Mouse (Mus musculus) right cerebral cortex, adult 2 months (tissue): ENCODE measurements around the gene R3hdm4.
"Not testable (repeated sequence)": the region's sequence is repeated elsewhere in the genome, so short reads cannot be mapped to it uniquely, and the experiment has no call there.

Experiments
- DNase-seq, 2 experiments: peaks; one replicate each; pipeline ENCODE4 v3.0.0; 2021 to 2022; ENCODE audit warnings: low spot score in 2 of 2

The R3hdm4 gene

DNA sequence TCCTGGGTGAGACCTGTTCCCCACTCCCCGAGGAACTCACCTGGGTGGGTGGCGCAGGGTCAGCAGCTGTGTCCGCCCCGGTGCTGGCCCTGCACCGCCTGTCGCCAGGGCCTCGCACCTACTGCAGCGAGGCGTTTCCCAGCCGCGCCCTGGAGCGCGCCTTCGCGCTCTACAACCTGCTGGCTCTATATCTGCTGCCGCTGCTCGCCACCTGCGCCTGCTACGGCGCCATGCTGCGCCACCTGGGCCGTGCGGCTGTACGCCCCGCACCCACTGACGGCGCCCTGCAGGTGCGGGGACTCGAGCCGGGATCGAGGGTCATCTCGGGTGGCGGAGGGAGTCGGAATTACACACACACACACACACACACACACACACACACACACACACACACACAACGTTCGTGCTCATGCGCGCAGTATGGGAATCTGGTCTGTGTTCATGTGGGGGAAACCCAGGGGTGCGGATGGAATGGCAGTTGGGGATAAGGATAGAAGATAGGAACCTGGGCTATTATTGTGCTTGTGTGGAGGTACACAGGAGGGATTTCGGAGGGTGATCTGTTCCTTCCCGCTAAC lies at the start of gene R3hdm4:
TSS of gene R3hdm4 (minus strand) at position 251 of the 578 bp plus-strand sequence.
- DNase-seq: no peak

DNA sequence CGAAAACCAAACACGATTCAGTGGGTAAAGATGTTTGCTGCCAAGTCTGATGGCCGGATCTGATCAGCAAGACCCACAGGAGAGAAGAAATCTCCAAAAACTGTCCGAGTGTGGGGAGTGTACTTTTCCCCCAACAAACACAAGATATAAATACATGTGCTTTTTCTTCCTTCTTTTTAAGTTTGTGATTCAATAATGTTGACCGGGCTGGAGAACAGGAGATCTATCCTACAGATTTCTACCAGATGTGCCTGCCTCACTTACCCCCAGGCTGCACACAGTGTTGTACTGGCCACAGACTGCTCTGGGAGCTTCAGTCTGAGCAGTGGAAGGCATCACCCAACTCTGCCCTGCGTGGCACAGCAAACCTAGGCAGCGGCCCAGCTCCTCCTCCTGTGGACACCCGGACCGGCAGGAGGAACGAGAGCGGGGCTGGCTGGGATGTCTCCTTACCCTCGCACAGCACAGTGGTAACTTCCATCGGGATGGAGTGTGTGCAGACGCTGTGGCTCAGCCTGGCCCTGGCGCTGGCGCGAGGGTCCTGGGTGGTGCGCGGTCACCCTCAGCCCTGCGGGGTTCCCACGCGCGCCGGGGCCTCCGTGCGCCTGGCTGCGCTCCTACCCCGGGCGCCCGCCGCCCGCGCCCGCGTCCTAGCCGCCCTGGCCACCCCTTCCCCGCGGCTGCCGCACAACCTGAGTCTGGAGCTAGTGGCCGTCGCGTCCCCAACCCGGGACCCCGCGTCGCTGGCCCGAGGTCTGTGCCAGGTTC lies 49.6 kb upstream of the R3hdm4 start, which contains the start of gene Grin3b:
TSS of gene Grin3b (plus strand) at position 301 of the 768 bp plus-strand sequence.
- no peak for DNase-seq

DNA sequence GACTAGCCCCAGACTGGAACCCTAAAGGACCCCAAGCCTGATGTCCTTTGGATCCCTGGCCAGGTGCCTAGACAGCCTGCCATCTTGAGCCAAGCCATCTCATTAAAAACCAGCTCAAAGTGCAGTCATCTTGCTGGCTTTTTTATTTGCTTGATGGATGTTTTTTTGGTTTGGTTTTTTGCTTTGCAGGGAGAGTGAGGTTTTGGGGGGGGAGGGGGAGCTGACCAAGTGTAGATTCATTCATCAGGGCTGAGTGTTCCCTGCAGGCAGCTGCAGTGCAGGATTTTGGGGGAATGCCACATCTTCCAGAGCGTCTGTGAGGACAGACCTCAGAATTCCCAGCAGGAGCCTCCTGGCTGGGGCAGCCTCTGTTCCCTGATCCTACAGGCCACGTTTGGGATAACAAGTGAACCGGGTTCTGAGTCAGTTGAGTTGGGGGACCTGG lies 48.1 kb upstream of the R3hdm4 start:
- no peak for DNase-seq

DNA sequence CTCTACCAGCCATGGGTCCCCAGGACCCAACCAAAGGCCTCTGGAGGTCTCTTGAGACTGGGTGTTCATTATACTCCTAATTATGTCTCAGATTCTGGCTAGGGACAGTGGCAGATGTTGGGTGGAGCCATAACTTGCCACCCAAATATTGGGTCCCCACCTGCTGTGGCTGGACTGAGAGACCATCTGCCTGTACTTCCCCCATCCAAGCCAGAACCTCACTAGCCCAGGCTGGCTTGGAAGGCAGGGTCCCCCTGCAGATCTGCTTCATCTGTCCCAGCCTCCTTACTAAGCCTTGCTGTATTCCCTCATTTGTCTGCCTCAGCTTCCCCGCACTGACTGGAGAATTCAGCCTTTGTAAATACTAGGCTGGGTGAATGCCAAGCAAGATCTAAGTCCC lies 47.2 kb upstream of the R3hdm4 start:
- DNase-seq: no peak

DNA sequence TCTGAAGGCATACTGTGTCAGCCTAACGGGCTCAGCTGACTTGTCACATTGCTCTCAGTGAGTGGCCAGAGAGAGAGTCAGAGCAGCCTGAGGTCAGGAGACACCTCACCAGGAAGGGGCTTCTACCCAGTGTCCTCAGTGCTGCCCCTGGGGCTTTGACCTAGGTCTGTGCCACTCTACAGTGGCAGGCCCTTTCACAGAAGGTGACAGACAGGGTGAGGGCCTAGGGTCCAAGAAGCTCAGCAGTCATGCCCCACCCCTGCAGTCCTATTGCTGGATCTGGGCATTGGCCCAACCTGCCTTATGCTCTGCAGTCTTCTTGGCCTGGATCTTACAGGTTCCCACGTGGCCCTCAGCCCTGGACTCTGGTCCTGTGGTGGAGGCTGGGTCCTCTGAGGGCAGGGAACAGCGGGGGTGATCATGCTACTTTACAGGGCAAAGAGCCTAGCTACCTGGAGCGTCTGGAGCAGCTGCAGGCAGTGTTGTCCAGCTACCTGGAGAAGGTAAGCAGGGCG lies 45.9 kb upstream of the R3hdm4 start:
- DNase-seq: no peak

DNA sequence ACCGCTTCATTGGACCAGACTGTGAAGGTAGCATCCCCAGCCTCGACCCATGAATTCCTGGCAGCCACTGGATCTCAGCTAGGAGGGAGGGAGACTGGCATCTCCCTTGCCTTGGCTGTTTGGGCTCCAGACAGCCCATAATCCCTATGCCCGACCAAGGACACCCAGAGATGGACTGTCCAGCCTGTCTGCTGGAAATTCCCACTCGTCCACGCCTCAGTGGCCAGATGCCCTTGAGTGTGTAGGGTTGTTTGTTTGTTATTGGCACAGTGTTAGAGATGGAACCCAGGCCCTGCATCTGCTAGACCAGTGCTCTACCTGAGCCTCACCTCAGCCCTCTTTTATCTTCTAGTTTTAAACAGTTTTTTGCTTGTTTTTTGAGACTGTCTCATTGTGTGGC lies 44.3 kb upstream of the R3hdm4 start:
- no peak for DNase-seq

DNA sequence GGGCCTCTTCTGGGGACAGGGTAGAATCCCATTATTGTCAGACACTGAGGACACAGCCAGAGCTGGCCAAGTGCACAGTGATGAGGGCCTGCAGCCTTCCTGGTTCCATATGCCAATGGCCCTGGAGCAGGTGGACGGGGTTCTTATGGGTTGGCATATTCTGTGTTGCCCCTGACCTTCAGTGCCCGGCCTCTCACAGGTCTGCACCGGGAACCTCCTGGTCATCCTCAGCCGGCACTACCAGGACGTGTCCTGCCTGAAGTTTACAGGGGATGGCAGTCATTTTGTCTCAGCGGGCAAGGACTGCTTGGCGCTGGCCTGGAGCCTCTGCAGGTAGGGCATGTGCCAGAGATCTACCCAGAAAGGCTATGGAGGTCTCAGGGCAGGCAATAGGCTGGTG lies 43.7 kb upstream of the R3hdm4 start:
- no peak for DNase-seq

DNA sequence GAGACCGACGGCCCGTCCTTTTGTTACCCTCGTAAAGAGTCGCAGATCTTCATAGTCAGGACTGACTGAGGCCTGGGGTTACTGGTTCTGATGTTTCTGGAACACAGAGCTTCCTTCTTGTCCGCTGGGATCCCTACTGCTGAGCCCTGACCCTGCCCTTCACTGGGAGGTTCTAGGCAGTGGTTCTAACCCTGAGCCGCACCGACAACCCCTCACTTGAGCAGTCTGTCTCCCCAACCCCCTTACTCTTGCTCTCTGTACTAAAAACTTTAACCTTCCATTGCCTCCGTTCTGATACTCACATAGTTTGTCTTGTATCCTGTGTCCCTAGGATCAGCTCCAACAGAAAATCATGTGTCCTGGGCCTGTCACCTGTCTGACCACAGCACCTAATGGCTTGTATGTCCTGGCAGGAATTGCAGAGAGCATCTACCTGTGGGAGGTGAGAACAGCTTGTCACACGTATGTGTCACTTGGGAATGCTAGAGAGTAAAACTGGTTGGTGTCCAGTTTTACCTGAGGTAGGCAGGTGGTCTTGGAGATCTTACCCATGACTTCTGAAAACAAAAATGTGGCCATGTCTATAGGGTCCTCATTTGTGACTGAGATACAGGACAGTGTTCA lies 39.8 kb upstream of the R3hdm4 start:
- no peak for DNase-seq

DNA sequence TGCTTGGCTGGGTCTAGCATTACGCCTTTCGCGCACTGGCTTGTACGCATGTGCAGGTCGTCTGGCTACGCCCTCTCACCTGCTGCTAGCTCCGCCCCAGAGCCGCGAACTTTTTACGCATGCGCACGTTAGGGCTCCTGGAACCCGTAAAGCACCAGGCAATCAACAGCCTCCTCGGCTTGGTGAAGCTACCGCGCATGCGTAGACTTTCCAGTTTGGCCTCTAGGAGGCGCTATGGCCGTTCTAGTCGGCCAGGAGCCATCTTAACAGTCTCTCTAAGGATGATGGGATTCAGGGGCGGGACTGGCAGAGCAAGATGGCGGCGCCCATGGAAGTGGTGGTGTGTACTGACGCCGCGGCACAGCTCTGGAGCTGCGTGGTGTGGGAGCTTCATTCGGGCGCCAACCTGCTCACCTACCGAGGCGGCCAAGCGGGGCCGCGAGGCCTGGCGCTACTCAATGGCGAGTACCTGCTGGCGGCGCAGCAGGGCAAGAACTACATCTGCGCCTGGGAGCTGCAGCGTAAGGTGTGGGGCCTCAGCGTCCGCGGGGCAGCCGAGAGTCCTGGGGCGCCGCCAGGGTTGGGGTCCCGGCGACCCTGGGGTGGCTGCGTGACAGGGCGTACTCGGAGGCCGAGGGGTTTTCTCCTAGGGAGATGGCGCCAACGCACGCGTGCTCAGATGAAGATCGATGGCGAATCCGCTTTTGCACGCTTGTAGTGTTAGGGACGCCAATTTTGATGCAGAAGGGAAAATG lies 39.0 kb upstream of the R3hdm4 start, which contains the start of gene Wdr18:
TSS of gene Wdr18 (plus strand) at position 306 of the 755 bp plus-strand sequence.
- peak; percentile 100 for DNase-seq

DNA sequence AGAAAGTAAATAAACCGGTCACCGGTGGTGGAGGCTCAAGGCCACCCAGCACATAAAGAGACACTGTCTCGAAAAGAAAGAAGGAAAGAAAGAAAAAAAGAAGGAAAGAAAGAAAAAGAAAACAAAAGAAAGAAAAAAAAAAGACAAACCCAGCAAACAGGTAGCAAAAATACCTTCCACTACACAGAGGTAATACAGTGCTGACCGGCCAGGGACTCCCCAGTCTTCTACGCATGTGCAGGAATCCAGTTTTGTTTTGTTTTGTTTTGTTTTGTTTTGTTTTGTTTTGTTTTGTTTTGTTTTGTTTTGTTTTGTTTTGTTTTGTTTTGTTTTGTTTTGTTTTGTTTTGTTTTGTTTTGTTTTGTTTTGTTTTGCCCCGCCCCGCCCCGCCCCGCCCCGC lies 38.4 kb upstream of the R3hdm4 start:
- DNase-seq: not testable (repeated sequence)

DNA sequence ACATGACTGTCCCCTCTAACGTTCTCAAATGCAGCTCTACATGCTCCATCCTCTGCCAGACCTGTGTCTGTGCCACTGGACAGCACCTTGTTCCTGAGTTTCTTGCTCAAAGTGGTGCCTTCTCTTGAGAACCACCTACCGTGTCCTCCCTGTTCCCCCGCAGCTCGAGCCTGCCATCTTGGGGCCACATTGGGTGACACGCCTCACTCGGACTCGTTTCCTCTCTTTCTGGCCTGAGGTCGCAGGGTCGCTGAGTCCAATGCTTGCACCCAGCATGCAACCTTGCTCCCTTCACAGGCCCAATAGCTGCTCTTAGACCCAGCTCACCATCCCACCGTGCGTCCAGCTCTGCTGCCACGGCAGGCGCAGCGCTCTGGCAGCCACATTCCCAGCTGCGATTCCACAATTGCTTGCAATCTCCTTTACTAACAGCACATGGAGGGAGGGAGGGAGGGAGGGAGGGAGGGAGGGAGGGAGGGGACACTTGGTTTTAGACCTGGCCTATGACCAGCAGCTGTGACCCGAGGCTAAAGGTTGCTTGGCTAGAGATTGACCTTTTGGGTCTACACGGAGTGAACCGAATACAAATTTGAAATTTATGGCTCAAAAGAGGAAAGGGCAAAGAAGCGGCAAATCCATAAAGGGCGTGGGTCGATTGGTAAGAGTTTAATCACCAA lies 37.3 kb upstream of the R3hdm4 start:
- DNase-seq: peak; percentile 69 to 82

DNA sequence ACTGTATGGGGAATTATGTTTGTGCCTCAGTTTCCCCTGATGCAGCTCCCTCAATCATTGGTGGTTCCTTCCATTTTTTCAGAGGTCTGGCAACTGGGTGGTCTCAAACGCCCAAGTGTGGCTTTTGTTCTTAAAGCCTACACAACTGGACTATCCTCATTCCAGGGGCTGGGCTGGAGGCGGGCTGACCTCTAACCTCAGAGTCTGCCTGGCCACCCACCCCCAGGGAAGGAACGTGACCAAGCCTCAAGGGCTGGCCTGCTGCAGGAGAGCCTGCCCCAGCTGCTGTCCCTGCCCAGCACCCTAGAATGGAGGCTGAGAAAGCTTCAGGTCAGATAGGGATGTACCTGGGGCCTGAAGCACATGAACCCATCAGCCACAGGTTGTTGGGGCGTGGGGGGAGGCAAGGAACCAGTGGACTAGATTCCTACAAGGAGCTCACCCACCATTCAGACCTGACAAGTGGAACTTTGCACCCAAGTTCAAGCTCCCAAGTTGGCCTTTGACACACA lies 35.7 kb upstream of the R3hdm4 start:
- no peak for DNase-seq

DNA sequence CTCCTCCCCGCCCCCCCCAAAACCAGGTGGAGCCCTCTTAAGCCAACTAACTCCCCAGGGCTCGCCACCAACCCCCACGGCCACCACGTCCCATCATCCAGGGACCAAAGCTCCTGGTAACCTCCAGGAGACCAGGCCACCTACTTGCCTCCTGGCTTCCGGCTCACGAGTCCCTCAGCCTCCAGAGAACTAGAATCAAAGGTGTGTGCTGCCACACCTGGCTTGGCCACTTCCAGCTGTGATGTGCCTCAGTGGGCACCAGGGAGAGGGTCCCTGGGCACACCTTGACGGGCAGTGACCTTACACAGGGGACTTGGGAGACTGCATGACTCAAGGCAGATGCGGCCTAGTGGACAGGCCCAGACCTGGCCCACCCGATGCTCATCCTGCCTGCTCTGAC lies 34.7 kb upstream of the R3hdm4 start:
- DNase-seq: no peak

DNA sequence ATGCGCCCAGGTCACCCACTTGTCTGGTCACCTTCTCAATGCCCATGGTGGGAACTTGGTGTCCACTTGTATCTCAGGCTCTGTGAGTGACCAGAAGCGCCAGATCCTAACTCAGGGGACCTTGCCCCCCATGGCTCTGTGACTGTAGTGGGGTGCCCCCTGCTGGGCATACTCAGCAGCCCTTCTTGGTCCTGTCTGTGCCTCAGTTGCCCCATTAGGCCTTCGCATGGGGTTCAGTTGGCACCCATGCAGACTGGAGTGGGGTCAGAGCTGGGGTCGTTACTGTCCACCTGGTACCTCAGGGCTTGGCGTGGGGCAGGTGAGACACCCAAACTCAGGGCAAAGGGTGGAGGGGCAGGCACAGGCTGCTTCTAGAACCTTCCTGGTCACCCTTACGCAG lies 32.9 kb upstream of the R3hdm4 start:
- peak in 1 of 2 experiments; percentile 28 for DNase-seq

DNA sequence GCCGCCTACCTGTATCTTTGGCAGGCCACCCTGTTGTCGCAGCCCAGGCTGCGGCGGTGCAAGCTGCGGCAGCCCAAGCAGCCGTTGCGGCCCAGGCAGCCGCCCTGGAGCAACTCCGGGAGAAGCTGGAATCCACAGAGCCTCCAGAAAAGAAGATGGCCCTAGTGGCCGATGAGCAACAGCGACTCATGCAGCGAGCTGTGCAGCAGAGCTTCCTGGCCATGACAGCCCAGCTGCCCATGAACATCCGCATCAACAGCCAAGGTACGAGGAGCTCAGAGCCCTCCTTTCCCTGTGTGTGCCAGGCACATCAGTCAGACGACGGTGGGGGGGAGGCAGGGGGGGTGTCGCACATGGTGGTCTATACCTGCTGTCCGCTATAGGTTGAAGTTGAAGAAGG lies 29.7 kb upstream of the R3hdm4 start:
- DNase-seq: no peak

DNA sequence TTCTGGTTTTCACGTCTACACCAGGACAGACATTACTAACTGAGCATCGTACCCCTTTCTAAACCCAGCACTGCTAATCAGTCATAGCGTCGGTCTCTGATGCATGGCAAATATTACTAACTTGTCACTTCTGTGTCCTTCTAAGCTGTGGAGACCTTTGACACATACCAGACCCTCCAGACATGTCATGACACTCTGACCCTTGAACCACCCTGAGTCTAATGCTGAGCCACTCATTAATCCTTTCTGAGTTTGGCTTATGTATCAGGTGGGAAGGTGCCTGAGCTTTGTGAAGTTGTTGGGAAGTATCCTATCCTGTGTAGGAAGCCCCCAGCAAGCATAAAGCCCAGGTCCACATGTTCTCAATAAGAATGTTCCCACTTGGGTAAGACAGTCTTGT lies 28.9 kb upstream of the R3hdm4 start:
- DNase-seq: no peak

DNA sequence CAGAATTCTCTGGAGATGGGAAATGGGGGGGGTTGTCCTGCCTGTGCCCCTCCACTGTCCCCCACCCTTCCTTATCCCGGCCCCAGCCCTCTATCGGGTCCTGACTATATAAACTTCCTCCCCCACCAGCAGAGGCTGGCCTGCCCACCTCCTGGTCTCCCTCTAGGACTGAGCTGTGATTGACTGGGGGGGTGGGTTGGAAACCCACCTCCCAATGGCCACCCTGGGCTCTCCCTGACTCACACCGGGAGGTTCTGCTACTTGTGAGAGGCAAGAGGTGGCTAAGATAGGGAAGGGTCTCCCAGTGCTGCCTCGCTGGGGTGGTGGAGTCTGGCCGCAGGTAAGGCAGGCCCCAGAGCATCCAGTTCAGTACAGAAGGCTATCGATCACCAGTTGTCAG lies 26.5 kb upstream of the R3hdm4 start:
- DNase-seq: no peak

DNA sequence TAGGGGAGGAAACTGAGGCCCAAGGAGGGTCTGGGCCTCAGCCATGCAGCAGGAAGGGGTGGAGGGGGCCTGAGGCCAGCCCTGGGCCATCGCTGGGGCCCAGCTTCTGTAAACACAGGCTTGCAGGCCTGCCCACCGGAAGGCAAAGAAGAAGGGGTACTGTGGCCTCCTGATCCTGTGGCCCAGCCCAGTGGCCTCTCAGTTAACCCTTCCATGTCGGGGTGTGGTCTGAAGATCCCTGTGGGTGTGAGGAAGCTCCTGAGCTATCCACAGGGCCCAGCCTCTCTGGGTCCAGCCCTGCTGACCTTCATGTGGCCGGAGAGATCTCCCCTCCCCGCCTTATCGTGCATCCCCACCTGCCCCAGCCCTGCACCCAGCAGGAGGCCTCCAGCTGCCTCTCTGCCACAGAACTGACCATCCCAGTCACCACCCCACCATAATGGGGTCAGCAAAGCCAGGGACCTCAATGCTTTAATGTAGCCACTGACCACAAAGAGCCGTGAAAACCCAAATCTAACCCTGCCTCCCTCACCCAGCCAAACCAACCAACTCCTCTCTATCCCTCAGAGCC lies 25.8 kb upstream of the R3hdm4 start:
- DNase-seq: no peak

DNA sequence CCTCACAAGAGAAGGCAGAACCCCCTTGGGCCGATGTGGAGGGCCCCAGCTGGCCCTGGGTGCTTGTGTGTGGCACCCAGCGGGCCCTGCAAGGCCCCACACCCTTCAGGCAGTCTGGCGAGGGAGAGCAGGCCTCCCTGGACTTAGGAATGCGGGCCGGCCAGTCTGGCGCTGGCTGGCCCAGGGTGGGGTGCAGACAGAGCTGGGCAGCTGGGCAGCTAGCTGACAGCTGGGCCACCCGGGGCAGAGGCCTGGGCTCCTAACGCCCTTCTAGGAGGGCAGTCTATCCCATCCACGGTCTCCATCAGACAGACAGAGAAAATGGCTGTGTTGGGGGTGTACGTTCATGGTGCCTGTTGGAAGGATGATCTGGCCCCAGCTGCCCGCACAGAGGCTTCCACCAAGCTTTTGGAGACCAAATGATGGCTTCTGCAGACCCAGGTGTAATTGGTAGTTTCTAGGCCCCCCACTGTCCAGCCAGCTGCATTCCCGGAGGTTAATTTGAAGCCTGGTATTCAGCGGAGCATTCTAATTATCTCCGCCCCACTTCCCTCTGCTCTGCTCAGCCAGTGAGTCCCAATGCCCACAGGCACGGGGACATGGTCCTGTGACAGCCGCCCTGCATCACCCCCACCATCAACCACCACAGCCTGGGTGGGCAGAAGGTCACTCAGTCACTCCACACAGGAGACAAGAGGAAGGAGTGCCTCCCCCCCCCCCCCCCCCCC lies 24.7 kb upstream of the R3hdm4 start:
- no peak for DNase-seq

DNA sequence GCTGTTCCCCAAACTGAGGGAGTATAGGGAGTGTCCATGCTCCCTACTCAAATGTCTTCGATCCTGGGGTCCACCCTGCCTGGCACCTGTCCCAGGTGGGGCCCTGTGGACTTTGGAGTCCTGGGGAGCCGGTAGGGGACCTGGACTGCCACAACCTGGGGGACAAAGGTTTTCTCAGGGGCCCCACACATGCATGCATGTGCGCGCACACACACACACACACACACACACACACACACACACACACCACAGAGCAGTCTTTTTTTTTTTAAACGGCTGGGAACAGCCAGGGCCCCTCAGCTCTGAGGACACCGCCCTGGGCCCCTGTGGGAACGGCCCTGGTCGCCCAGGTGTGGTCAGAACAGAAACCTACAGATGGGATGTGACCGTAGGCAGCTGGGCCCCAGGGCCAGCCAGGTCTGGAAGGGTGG lies 22.5 kb upstream of the R3hdm4 start:
- no peak for DNase-seq
